Mouse (Mus musculus): ENCODE measurements around the gene Khsrp. TPM values are rescaled to one million over a fixed set of nuclear protein-coding genes. Genes with fewer than 3 reads are reported as not detected.

Khsrp gene
- 8.6 TPM for polyA plus RNA-seq (2014; fragmentation: Illumina TruSeq; extraction: RNeasy Lipid Tissue Mini Kit (QIAGEN cat#74804); ENCODE audit: low read depth, low replicate concordance)

GRCm38 (mm10) chr17:57030931-57031660, at the start of gene Khsrp:
Khsrp (minus strand) TSS chr17:57031522.

DNA sequence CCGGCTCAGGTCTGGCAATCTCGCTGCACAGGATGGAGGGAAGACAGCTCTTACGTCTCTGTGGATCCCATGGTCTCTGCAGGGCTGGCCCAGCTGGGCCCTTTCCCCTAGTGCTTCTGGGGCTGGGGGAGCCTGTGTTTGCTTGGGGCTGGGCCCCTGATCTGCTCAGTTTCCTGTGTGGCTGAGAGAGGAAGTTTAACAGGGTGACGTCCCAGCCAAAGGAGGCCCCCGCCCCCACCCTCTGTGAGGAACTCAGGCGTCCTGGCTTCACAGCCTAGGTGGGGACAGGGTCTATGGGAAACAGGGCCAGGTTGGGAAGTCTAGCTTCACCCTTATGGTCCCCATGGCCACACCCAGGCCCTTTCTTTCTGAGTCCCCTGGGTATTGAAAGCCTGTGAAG, 47.0 kb upstream of the Khsrp start, which contains the start of gene Dennd1c:
Dennd1c (minus strand) TSS at position 179 of the 400 bp plus-strand sequence.

GRCm38 (mm10) chr17:57059486-57059977, 28.2 kb upstream of the Khsrp start, which contains the start of gene Slc25a23:
Slc25a23 (minus strand) TSS chr17:57059863.

GRCm38 (mm10) chr17:57058891-57059485, 27.7 kb upstream of the Khsrp start, which contains the start of gene Crb3:
Crb3 (plus strand) TSS chr17:57059105.

DNA sequence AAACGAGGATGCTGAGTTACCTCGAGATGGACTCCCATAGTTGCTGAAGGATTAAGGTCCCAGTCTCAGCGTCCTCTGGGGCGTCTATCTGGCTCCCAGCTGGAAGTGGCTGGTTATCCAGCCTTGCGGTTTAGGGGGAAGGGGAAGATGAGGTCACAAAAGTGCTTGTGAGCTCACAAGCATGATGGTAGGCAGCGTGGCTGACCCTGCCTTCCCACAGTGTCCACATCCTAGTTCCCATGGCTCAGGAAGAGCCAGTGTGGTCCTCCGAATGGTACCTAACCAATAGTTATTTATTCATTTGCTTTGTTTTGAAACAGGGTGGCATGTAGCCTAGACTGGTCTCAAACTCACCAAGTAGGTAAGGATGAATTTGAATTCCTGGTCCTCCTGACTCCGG, 10.2 kb upstream of the Khsrp start, which contains the start of gene Slc25a41:
Slc25a41 (minus strand) TSS at position 101 of the 400 bp plus-strand sequence.

GRCm38 (mm10) chr17:57011236-57012141, 19.8 kb downstream of the Khsrp start, which contains the start of the genes Gtf2f1 and Gm17949:
Gtf2f1 (minus strand) TSS chr17:57011288.
Gm17949 (plus strand) TSS chr17:57011469.

GRCm38 (mm10) chr17:56999968-57000609, 31.2 kb downstream of the Khsrp start, which contains the start of gene Pspn:
Pspn (minus strand) TSS chr17:57000018.

GRCm38 (mm10) chr17:56997029-56997667, 34.2 kb downstream of the Khsrp start, which contains the start of gene Alkbh7:
Alkbh7 (plus strand) TSS chr17:56997339.

GRCm38 (mm10) chr17:56990115-56990746, 41.1 kb downstream of the Khsrp start, which contains the start of gene Clpp:
Clpp (plus strand) TSS chr17:56990305.

DNA sequence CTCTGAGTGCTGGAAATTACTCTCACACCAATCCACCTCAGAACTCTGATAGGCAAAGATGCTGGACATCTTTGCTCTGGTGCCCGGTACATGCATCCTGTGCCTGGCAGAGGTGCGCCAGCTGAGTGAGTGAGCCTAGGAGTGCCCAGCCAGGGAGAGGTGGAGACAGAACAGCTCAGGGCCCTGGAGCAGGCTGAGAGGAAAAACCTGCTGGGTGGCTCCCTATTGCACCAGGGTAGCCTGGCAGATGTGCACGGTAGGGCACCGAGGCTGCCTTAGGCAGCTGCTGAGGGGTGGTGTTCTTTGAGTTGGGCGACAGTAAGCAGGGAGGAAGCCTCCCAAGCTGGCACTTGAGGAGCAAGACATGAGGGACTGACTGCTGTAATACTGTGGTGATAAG, 49.3 kb downstream of the Khsrp start, which contains the start of gene Acer1:
Acer1 (minus strand) TSS at position 114 of the 400 bp plus-strand sequence.

Other genes starting within 250 kb of the Khsrp start
- 0.38 TPM for gene Rfx2, start 200.5 kb downstream of the Khsrp start, polyA plus RNA-seq (2014; fragmentation: Illumina TruSeq; extraction: RNeasy Lipid Tissue Mini Kit (QIAGEN cat#74804); ENCODE audit: low read depth, low replicate concordance)
- not detected for gene Acsbg2, start 157.1 kb downstream of the Khsrp start, polyA plus RNA-seq (2014; fragmentation: Illumina TruSeq; extraction: RNeasy Lipid Tissue Mini Kit (QIAGEN cat#74804); ENCODE audit: low read depth, low replicate concordance)
- gene 1700061G19Rik, start 156.0 kb downstream of the Khsrp start, polyA plus RNA-seq (2014; fragmentation: Illumina TruSeq; extraction: RNeasy Lipid Tissue Mini Kit (QIAGEN cat#74804); ENCODE audit: low read depth, low replicate concordance), result not detected
- 1.1 TPM for gene Mllt1, start 96.1 kb downstream of the Khsrp start, polyA plus RNA-seq (2014; fragmentation: Illumina TruSeq; extraction: RNeasy Lipid Tissue Mini Kit (QIAGEN cat#74804); ENCODE audit: low read depth, low replicate concordance)
- 34.9 TPM for gene Acer1, start 49.4 kb downstream of the Khsrp start, polyA plus RNA-seq (2014; fragmentation: Illumina TruSeq; extraction: RNeasy Lipid Tissue Mini Kit (QIAGEN cat#74804); ENCODE audit: low read depth, low replicate concordance)
- gene Clpp, start 41.2 kb downstream of the Khsrp start, polyA plus RNA-seq (2014; fragmentation: Illumina TruSeq; extraction: RNeasy Lipid Tissue Mini Kit (QIAGEN cat#74804); ENCODE audit: low read depth, low replicate concordance), result 1.6 TPM
- 3.2 TPM for gene Alkbh7, start 34.2 kb downstream of the Khsrp start, polyA plus RNA-seq (2014; fragmentation: Illumina TruSeq; extraction: RNeasy Lipid Tissue Mini Kit (QIAGEN cat#74804); ENCODE audit: low read depth, low replicate concordance)
- gene Pspn, start 31.5 kb downstream of the Khsrp start, polyA plus RNA-seq (2014; fragmentation: Illumina TruSeq; extraction: RNeasy Lipid Tissue Mini Kit (QIAGEN cat#74804); ENCODE audit: low read depth, low replicate concordance), result not detected
- gene Gtf2f1, start 20.2 kb downstream of the Khsrp start, polyA plus RNA-seq (2014; fragmentation: Illumina TruSeq; extraction: RNeasy Lipid Tissue Mini Kit (QIAGEN cat#74804); ENCODE audit: low read depth, low replicate concordance), result 2.0 TPM
- gene Gm17949, start 20.1 kb downstream of the Khsrp start, polyA plus RNA-seq (2014; fragmentation: Illumina TruSeq; extraction: RNeasy Lipid Tissue Mini Kit (QIAGEN cat#74804); ENCODE audit: low read depth, low replicate concordance), result not detected
- not detected for gene Slc25a41, start 10.1 kb upstream of the Khsrp start, polyA plus RNA-seq (2014; fragmentation: Illumina TruSeq; extraction: RNeasy Lipid Tissue Mini Kit (QIAGEN cat#74804); ENCODE audit: low read depth, low replicate concordance)
- gene Crb3, start 27.6 kb upstream of the Khsrp start, polyA plus RNA-seq (2014; fragmentation: Illumina TruSeq; extraction: RNeasy Lipid Tissue Mini Kit (QIAGEN cat#74804); ENCODE audit: low read depth, low replicate concordance), result 38.8 TPM
- 6.9 TPM for gene Slc25a23, start 28.3 kb upstream of the Khsrp start, polyA plus RNA-seq (2014; fragmentation: Illumina TruSeq; extraction: RNeasy Lipid Tissue Mini Kit (QIAGEN cat#74804); ENCODE audit: low read depth, low replicate concordance)
- 5.6 TPM for gene Dennd1c, start 47.0 kb upstream of the Khsrp start, polyA plus RNA-seq (2014; fragmentation: Illumina TruSeq; extraction: RNeasy Lipid Tissue Mini Kit (QIAGEN cat#74804); ENCODE audit: low read depth, low replicate concordance)
- gene Tubb4a, start 56.3 kb upstream of the Khsrp start, polyA plus RNA-seq (2014; fragmentation: Illumina TruSeq; extraction: RNeasy Lipid Tissue Mini Kit (QIAGEN cat#74804); ENCODE audit: low read depth, low replicate concordance), result 1.0 TPM
- gene Tnfsf9, start 73.8 kb upstream of the Khsrp start, polyA plus RNA-seq (2014; fragmentation: Illumina TruSeq; extraction: RNeasy Lipid Tissue Mini Kit (QIAGEN cat#74804); ENCODE audit: low read depth, low replicate concordance), result 0.47 TPM
- not detected for gene Cd70, start 118.3 kb upstream of the Khsrp start, polyA plus RNA-seq (2014; fragmentation: Illumina TruSeq; extraction: RNeasy Lipid Tissue Mini Kit (QIAGEN cat#74804); ENCODE audit: low read depth, low replicate concordance)
- gene Tnfsf14, start 162.7 kb upstream of the Khsrp start, polyA plus RNA-seq (2014; fragmentation: Illumina TruSeq; extraction: RNeasy Lipid Tissue Mini Kit (QIAGEN cat#74804); ENCODE audit: low read depth, low replicate concordance), result not detected
- 48.2 TPM for gene C3, start 196.6 kb upstream of the Khsrp start, polyA plus RNA-seq (2014; fragmentation: Illumina TruSeq; extraction: RNeasy Lipid Tissue Mini Kit (QIAGEN cat#74804); ENCODE audit: low read depth, low replicate concordance)
- 2.0 TPM for gene Gpr108, start 216.9 kb upstream of the Khsrp start, polyA plus RNA-seq (2014; fragmentation: Illumina TruSeq; extraction: RNeasy Lipid Tissue Mini Kit (QIAGEN cat#74804); ENCODE audit: low read depth, low replicate concordance)
- gene Trip10, start 217.9 kb upstream of the Khsrp start, polyA plus RNA-seq (2014; fragmentation: Illumina TruSeq; extraction: RNeasy Lipid Tissue Mini Kit (QIAGEN cat#74804); ENCODE audit: low read depth, low replicate concordance), result 6.3 TPM
- gene Vav1, start 247.6 kb upstream of the Khsrp start, polyA plus RNA-seq (2014; fragmentation: Illumina TruSeq; extraction: RNeasy Lipid Tissue Mini Kit (QIAGEN cat#74804); ENCODE audit: low read depth, low replicate concordance), result 1.7 TPM